Mouse (Mus musculus) embryonic facial prominence, embryonic 13.5 days (tissue): ENCODE data around the gene Rho. TPM values are rescaled to one million over a fixed set of nuclear protein-coding genes. Genes with fewer than 3 reads are reported as not detected.

Experiments used
- ATAC-seq: fragments of 200-750 bp; cut with Nextera tagmentation; 2 replicates; pipeline ENCODE4 v1.8.0; 2017; ENCODE audit warnings: low read depth; ENCODE audit not compliant: insufficient number of reproducible peaks, insufficient read depth, low FRiP score, low TSS enrichment
- H3K27ac ChIP-seq: fragments of 300-500 bp; sonication (generic); 2 replicates; pipeline ENCODE4 v1.5.1; 2015; ENCODE audit warnings: moderate library complexity, mild to moderate bottlenecking, inconsistent platforms
- H3K27me3 ChIP-seq: fragments of 300-500 bp; sonication (generic); 2 replicates; pipeline ENCODE4 v1.6.1; 2015; ENCODE audit warnings: mild to moderate bottlenecking, inconsistent platforms
- H3K36me3 ChIP-seq: fragments of 300-500 bp; sonication (generic); 2 replicates; pipeline ENCODE4 v1.6.1; 2015; ENCODE audit warnings: mild to moderate bottlenecking, inconsistent platforms
- H3K4me1 ChIP-seq: fragments of 300-500 bp; sonication (generic); 2 replicates; pipeline ENCODE4 v1.6.1; 2015; ENCODE audit warnings: inconsistent platforms
- H3K4me2 ChIP-seq: fragments of 300-500 bp; sonication (generic); 2 replicates; pipeline ENCODE4 v1.6.1; 2015; ENCODE audit warnings: moderate library complexity, mild to moderate bottlenecking, inconsistent platforms
- H3K4me3 ChIP-seq: fragments of 300-500 bp; sonication (generic); 2 replicates; pipeline ENCODE4 v1.5.1; 2015; ENCODE audit warnings: mild to moderate bottlenecking, inconsistent platforms
- H3K9ac ChIP-seq: fragments of 300-500 bp; sonication (generic); 2 replicates; pipeline ENCODE4 v1.6.1; 2015; ENCODE audit warnings: mild to moderate bottlenecking, inconsistent platforms
- H3K9me3 ChIP-seq: fragments of 300-500 bp; sonication (generic); 2 replicates; pipeline ENCODE4 v1.6.1; 2016; ENCODE audit warnings: inconsistent platforms
- WGBS: fragments of 180-500 bp; shearing (Covaris S2); methylation state at CpG from one replicate; pipeline ENCODE4 v1.1.7; 2015; ENCODE audit warnings: mixed read lengths; 5-methylcytosine and 5-hydroxymethylcytosine counted together
- polyA plus RNA-seq: library from polyadenylated mRNA; unstranded; fragments of >200 nt; fragmentation: Nextera tagmentation; extraction: Ambion mirVana; gene quantifications from 2 replicates; pipeline ENCODE4 v1.2.1, GENCODE M21; 2015

The Rho gene
- polyA plus RNA-seq, 1 experiment from 2014 or later: 0.14 TPM

GRCm38 (mm10) chr6:115938798-115939197, 7.2 kb downstream of the Rho start:
- H3K27me3 ChIP-seq: no peaks in the 10 kb centered on the region
- H3K9me3 ChIP-seq: no peaks in the 10 kb centered on the region
- no peak overlapping the region for H3K4me2 ChIP-seq
- H3K36me3 ChIP-seq: no peaks in the 10 kb centered on the region
- no peak for ATAC-seq
- WGBS: 74% methylated on average over 1 of the region's 1 CpGs
- no peak overlapping the region for H3K9ac ChIP-seq
- H3K27ac ChIP-seq: no peak overlapping the region
- H3K4me3 ChIP-seq: no peak overlapping the region
- peaks cover 8% of the 10 kb centered on the region for H3K4me1 ChIP-seq

DNA sequence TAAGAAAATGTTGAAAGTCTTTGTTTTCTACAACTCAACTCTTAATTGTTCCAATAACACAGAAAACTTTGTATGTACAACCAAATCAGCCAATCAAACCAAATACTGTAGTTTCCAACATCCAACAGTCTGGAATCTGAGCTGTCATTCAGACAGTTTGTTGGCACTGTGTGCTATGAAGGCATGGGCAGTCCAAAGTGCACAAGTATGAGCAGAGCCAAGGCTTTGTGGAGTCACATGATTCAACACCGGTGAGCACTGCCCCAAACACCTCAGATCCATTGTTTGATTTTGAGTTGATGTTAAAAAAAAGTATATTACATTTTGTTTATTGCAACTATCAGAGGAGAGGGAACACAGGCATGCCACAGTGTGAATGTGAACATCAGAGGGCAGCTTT, 9.1 kb downstream of the Rho start:
- WGBS: 83% methylated on average over 1 of the region's 1 CpGs
- Histone ChIP-seq H3K27me3 (no peaks in the 10 kb centered on the region), H3K27ac (no peak overlapping the region), H3K4me1 (peaks cover 8% of the 10 kb centered on the region), H3K9ac (no peak overlapping the region), H3K36me3 (no peaks in the 10 kb centered on the region), H3K4me2 (no peak overlapping the region), H3K9me3 (no peaks in the 10 kb centered on the region), H3K4me3 (no peak overlapping the region)
- ATAC-seq: no peak

DNA sequence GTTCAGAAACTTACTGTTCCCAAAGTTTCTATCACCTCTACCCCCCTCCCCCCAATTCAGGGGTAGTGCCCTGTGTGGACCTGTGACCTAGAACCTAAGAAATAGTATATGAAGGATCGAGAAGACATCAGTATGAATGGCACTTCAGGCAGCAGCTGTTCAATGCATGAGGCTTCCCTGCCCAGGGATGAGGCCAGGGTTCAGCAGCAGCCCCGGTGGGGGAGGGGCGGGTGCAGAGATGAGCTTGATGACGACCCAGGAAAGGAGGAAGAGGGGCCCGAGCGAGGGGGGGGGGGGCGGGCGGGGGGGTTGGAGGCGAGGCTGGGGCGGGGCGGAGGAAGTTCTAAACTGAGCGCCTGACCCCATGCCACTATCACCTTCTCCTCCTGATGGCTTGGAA, 9.6 kb downstream of the Rho start:
- no peaks in the 10 kb centered on the region for H3K36me3 ChIP-seq
- H3K27me3 ChIP-seq: no peaks in the 10 kb centered on the region
- no peaks in the 10 kb centered on the region for H3K9me3 ChIP-seq
- H3K27ac ChIP-seq: no peak overlapping the region
- no peak overlapping the region for H3K4me2 ChIP-seq
- 0 out of 2 replicates have a peak overlapping the region, but pooled peaks have one; percentile 2 for H3K9ac ChIP-seq
- H3K4me1 ChIP-seq: peaks cover 11% of the 10 kb centered on the region
- ATAC-seq: no peak
- WGBS: 9% methylated on average over 8 of the region's 12 CpGs
- H3K4me3 ChIP-seq: no peak overlapping the region

- Histone ChIP-seq H3K9me3 (no peaks in the 10 kb centered on the region), H3K4me3 (no peak overlapping the region), H3K27me3 (no peaks in the 10 kb centered on the region), H3K4me1 (peaks cover 16% of the 10 kb centered on the region), H3K4me2 (no peak overlapping the region), H3K36me3 (no peaks in the 10 kb centered on the region), H3K9ac (no peak overlapping the region), H3K27ac (no peak overlapping the region)
- 70% methylated on average over 9 of the region's 9 CpGs for WGBS
- no peak for ATAC-seq
These were observed 12.2 kb downstream of the Rho start for GRCm38 (mm10) chr6:115943498-115944427.

GRCm38 (mm10) chr6:115944638-115945037, 13.1 kb downstream of the Rho start, which contains the start of gene H1foo:
TSS of gene H1foo (plus strand) at chr6:115944938.
- 79% methylated on average over 5 of the region's 5 CpGs for WGBS
- Histone ChIP-seq H3K36me3 (no peaks in the 10 kb centered on the region), H3K4me2 (no peak within 1 kb of the TSS), H3K9ac (no peak within 1 kb of the TSS), H3K27me3 (no peaks in the 10 kb centered on the region), H3K4me1 (peaks cover 16% of the 10 kb centered on the region), H3K27ac (no peak within 1 kb of the TSS), H3K9me3 (no peaks in the 10 kb centered on the region), H3K4me3 (no peak within 1 kb of the TSS)
- ATAC-seq: no peak

DNA sequence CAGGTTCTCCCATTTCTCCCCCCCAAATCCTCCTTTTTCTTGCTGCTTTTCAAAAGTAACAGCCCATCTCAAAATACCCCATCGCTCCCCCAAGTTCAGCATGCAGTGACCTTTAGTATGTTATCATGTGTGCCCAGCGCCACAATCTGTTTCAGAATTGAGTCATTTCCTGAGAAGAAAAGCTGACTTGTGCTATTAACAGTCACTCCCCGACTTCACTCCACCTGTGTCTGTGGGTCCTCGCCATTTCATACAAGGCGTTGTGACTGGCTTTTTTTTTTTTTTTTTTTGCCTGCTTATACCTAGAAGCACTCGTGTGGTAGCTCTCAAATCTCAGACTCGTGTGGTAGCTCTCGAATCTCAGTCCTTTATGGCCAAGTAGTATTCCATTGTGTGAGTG, 14.1 kb downstream of the Rho start:
- H3K4me3 ChIP-seq: no peak overlapping the region
- no peaks in the 10 kb centered on the region for H3K36me3 ChIP-seq
- H3K9me3 ChIP-seq: no peaks in the 10 kb centered on the region
- WGBS: 85% methylated on average over 8 of the region's 8 CpGs
- H3K27me3 ChIP-seq: no peaks in the 10 kb centered on the region
- H3K9ac ChIP-seq: no peak overlapping the region
- peaks cover 16% of the 10 kb centered on the region for H3K4me1 ChIP-seq
- no peak overlapping the region for H3K4me2 ChIP-seq
- H3K27ac ChIP-seq: no peak overlapping the region
- no peak for ATAC-seq

DNA sequence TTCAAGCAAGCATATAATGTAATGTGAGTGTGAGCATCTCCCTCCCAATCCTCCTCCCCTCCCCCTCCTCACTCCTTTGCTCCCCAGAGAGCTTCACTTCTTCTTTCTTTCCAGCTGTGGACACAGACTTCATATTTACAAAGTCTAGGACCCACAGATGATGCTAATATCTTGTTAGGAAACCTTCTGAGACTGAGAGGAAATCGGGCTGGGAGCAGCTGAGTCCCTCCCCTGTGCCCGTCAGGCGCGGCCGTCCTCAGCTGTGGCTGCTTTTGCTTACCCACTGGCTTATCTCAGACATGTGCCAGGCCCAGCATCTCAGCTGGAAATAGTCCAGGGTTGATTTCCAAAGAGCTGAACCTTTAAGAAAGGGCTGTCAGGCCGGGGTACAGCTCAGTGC, 14.8 kb downstream of the Rho start:
- Histone ChIP-seq H3K27ac (0 out of 2 replicates have a peak overlapping the region, but pooled peaks have one; percentile 9), H3K9me3 (no peaks in the 10 kb centered on the region), H3K27me3 (no peaks in the 10 kb centered on the region), H3K4me3 (no peak overlapping the region), H3K9ac (no peak overlapping the region), H3K36me3 (no peaks in the 10 kb centered on the region), H3K4me2 (no peak overlapping the region), H3K4me1 (peaks cover 10% of the 10 kb centered on the region; the same call in 1 of the 2 replicates)
- no peak for ATAC-seq
- 59% methylated on average over 6 of the region's 6 CpGs for WGBS

GRCm38 (mm10) chr6:115954506-115955074, 23.0 kb downstream of the Rho start:
- peak overlapping the region; percentile 18; the same call in 1 of the 2 replicates for H3K27ac ChIP-seq
- peaks cover 54% of the 10 kb centered on the region for H3K4me1 ChIP-seq
- H3K36me3 ChIP-seq: peaks cover 11% of the 10 kb centered on the region
- H3K9ac ChIP-seq: no peak overlapping the region
- H3K4me2 ChIP-seq: no peak overlapping the region
- no peak overlapping the region for H3K4me3 ChIP-seq
- no peaks in the 10 kb centered on the region for H3K27me3 ChIP-seq
- ATAC-seq: no peak
- 64% methylated on average over 9 of the region's 9 CpGs for WGBS
- 0 out of 2 replicates have a peak, but pooled peaks cover 3% of the 10 kb centered on the region for H3K9me3 ChIP-seq

- Histone ChIP-seq H3K4me2 (no peak overlapping the region), H3K27me3 (no peaks in the 10 kb centered on the region), H3K9me3 (0 out of 2 replicates have a peak, but pooled peaks cover 3% of the 10 kb centered on the region), H3K4me3 (no peak overlapping the region), H3K36me3 (peaks cover 15% of the 10 kb centered on the region), H3K9ac (no peak overlapping the region), H3K27ac (no peak overlapping the region), H3K4me1 (peaks cover 58% of the 10 kb centered on the region)
- 84% methylated on average over 4 of the region's 4 CpGs for WGBS
- ATAC-seq: no peak
These were observed 23.6 kb downstream of the Rho start for GRCm38 (mm10) chr6:115955169-115955568.

- no peak overlapping the region for H3K4me2 ChIP-seq
These were observed 24.1 kb downstream of the Rho start for GRCm38 (mm10) chr6:115955664-115956063.

GRCm38 (mm10) chr6:115956418-115956921, 24.9 kb downstream of the Rho start:
- H3K27me3 ChIP-seq: no peaks in the 10 kb centered on the region
- WGBS: 85% methylated on average over 13 of the region's 13 CpGs
- H3K4me1 ChIP-seq: peaks cover 63% of the 10 kb centered on the region
- H3K9me3 ChIP-seq: 0 out of 2 replicates have a peak, but pooled peaks cover 3% of the 10 kb centered on the region
- ATAC-seq: no peak
- H3K27ac ChIP-seq: peak overlapping the region; percentile 82; the same call in 1 of the 2 replicates
- H3K9ac ChIP-seq: 0 out of 2 replicates have a peak overlapping the region, but pooled peaks have one; percentile 0
- H3K4me3 ChIP-seq: no peak overlapping the region
- H3K4me2 ChIP-seq: no peak overlapping the region
- peaks cover 21% of the 10 kb centered on the region for H3K36me3 ChIP-seq

More at GRCm38 (mm10) chr6:115955664-115956063, 24.1 kb downstream of the Rho start:
- H3K27me3 ChIP-seq: no peaks in the 10 kb centered on the region
- ATAC-seq: no peak
- 65% methylated on average over 11 of the region's 11 CpGs for WGBS
- no peak overlapping the region for H3K4me3 ChIP-seq
- H3K27ac ChIP-seq: no peak overlapping the region
- 0 out of 2 replicates have a peak, but pooled peaks cover 3% of the 10 kb centered on the region for H3K9me3 ChIP-seq
- H3K9ac ChIP-seq: no peak overlapping the region
- H3K4me1 ChIP-seq: peaks cover 58% of the 10 kb centered on the region
- peaks cover 20% of the 10 kb centered on the region for H3K36me3 ChIP-seq
